Mouse (Mus musculus) stomach, postnatal 0 days (tissue): Measurements from ENCODE around the gene Tubgcp6.

ENCODE experiments used
- CTCF ChIP-seq: IDR thresholded peaks from 2 replicates; pipeline ENCODE4 v1.5.1; 2016; ENCODE audit warnings: antibody characterized with exemption, low read depth, mild to moderate bottlenecking, moderate library complexity
- EP300 ChIP-seq: optimal IDR thresholded peaks from 2 replicates; pipeline ENCODE3; 2016; ENCODE audit warnings: antibody characterized with exemption

GRCm38 (mm10) chr15:89106976-89107375, 15.9 kb downstream of the Tubgcp6 start:
- no peak for TF ChIP-seq CTCF
- TF ChIP-seq EP300, result no peak
